Comparison of ENCODE assay signal across 14 mouse cellular contexts in the genomic region with DNA sequence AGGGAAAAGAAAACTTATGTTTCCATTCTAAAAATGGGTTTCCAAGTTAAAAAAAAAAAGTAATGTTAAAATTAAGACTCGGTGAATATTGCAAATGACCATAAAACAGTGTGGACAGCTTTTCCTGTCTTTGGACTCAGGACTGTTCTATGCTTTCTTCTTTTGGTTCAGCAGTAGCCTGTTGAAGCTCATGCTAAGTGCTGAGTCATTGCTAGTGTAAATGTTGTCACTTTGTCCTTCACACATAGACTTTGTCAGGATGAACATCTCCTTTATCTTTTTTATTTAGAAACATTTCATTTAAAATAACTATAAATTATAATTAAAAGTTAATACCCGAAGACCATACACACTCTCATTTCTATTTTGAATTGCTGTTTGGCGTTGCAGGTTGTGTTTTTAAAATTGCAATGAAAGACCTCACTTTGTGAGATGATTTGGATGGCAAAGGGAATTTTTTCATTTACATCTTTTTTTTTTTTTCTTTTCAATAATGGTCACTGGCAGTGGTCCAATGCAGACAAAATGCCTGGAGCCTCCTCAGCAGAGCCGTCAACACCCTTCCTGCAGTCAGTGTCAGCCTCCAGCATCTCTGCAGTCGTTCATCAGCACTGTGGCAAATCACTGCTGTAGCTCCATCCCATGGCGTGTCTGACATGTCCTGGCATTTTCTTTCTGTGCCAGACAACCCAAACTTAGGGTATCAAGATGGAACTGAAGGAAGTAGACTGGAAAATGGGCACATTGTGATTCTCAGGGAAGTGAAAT.
DNase-seq lines count a peak whose midpoint lies in the region; ATAC-seq and TF ChIP-seq lines count a peak whose summit lies in the region.
"Had no signal": no experiment of that assay in that cellular context is flagged by ENCODE, and none has a peak within 500 bp of the region (broad histone marks: within the 10 kb centered on the region; RNA-seq: fewer than 3 reads in every experiment).

No protein-coding gene starts in this region.

- H3K27me3 ChIP-seq in hindbrain, embryonic 14.5 days (ENCODE audit: control insufficient read depth, insufficient read depth, low read length) = no peaks in the 10 kb centered on the region
- no peaks in the 10 kb centered on the region for H3K27me3 ChIP-seq in hindbrain, embryonic 11.5 days (ENCODE audit: control insufficient read depth, insufficient read depth, low read length)
- no peaks in the 10 kb centered on the region for H3K27me3 ChIP-seq in liver, adult 2 months (ENCODE audit: control insufficient read depth, insufficient read depth, low read length)
- H3K27me3 ChIP-seq: limb, embryonic 15.5 days had no signal

- no peaks in the 10 kb centered on the region for H3K9me3 ChIP-seq in hindbrain, embryonic 14.5 days (ENCODE audit: control insufficient read depth, low read length)
- H3K9me3 ChIP-seq in hindbrain, embryonic 11.5 days (ENCODE audit: control insufficient read depth, low read length) = no peaks in the 10 kb centered on the region
- H3K9me3 ChIP-seq in ES-E14 (ENCODE audit: control insufficient read depth, insufficient read depth, low read depth, low read length) = no peaks in the 10 kb centered on the region
- H3K9me3 ChIP-seq: forebrain, embryonic 12.5 days; limb, embryonic 15.5 days had no signal

- no peak overlapping the region for H3K4me3 ChIP-seq in hindbrain, embryonic 14.5 days (replicated peaks; ENCODE audit: low read length)
- no peak overlapping the region for H3K4me3 ChIP-seq in hindbrain, embryonic 11.5 days (ENCODE audit: low read depth, low read length)
- no peak overlapping the region for H3K4me3 ChIP-seq in ES-E14 (ENCODE audit: insufficient read depth in 1 of 2, low read depth in 1 of 2, low read length in 2 of 2, poor library complexity in 1 of 2, severe bottlenecking in 1 of 2)
- no peak overlapping the region for H3K4me3 ChIP-seq in liver, adult 2 months (ENCODE audit: insufficient read depth, low read depth, low read length)
- H3K4me3 ChIP-seq: forebrain, embryonic 12.5 days; limb, embryonic 15.5 days had no signal

- H3K4me2 ChIP-seq in hindbrain, embryonic 14.5 days (replicated peaks) = no peak overlapping the region
- H3K4me2 ChIP-seq in hindbrain, embryonic 11.5 days (replicated peaks; ENCODE audit: low read depth, low read length) = no peak overlapping the region
- H3K4me2 ChIP-seq: forebrain, embryonic 12.5 days; heart, embryonic 11.5 days; limb, embryonic 15.5 days; midbrain, embryonic 11.5 days had no signal

- peaks cover 36% of the 10 kb centered on the region for H3K4me1 ChIP-seq in hindbrain, embryonic 14.5 days (replicated peaks; ENCODE audit: control insufficient read depth, insufficient read depth, low read length)
- H3K4me1 ChIP-seq in hindbrain, embryonic 11.5 days (replicated peaks; ENCODE audit: control insufficient read depth, insufficient read depth, low read length) = 0 out of 2 replicates have a peak, but pooled peaks cover 2% of the 10 kb centered on the region
- peaks cover 2% of the 10 kb centered on the region in 2 experiments; a peak in 1 of 4 replicates for H3K4me1 ChIP-seq in ES-E14 (ENCODE audit: control insufficient read depth in 2 of 2, insufficient read depth in 2 of 2, low read length in 2 of 2, poor library complexity in 1 of 2)
- peaks cover 22% of the 10 kb centered on the region for H3K4me1 ChIP-seq in liver, adult 2 months (ENCODE audit: control insufficient read depth, insufficient read depth, low read length)

- H3K27ac ChIP-seq in hindbrain, embryonic 14.5 days = peak overlapping the region; percentile 26; the same call in 1 of the 2 replicates
- H3K27ac ChIP-seq in hindbrain, embryonic 11.5 days (ENCODE audit: low read depth, low read length) = no peak overlapping the region
- H3K27ac ChIP-seq in ES-E14 (ENCODE audit: insufficient read depth, low read depth, low read length, poor library complexity, severe bottlenecking) = no peak overlapping the region
- peak overlapping the region; percentile 0; the same call in 1 of the 2 replicates for H3K27ac ChIP-seq in liver, adult 2 months (replicated peaks; ENCODE audit: insufficient read depth, low read depth, low read length)
- H3K27ac ChIP-seq: forebrain, embryonic 12.5 days; limb, embryonic 15.5 days; stomach, postnatal 0 days had no signal

- ATAC-seq in hindbrain, embryonic 14.5 days (ENCODE audit: low FRiP score) = no peak
- no peak for ATAC-seq in hindbrain, embryonic 11.5 days (ENCODE audit: low FRiP score)
- ATAC-seq: intestine, embryonic 16.5 days had no signal

- TF ChIP-seq CTCF in liver, adult 2 months (IDR thresholded peaks at IDR 0.05; ENCODE audit: low read depth, low read length) = no peak

- peaks cover 30% of the 10 kb centered on the region; the same call in 1 of the 2 replicates for H3K79me2 ChIP-seq in liver, adult 2 months (ENCODE audit: control insufficient read depth, insufficient read depth, low read length)

- no peaks in the 10 kb centered on the region for H3K36me3 ChIP-seq in hindbrain, embryonic 14.5 days (replicated peaks; ENCODE audit: control insufficient read depth, insufficient read depth)
- no peaks in the 10 kb centered on the region for H3K36me3 ChIP-seq in hindbrain, embryonic 11.5 days (ENCODE audit: control insufficient read depth, insufficient read depth, low read length)
- H3K36me3 ChIP-seq in ES-E14 (ENCODE audit: control insufficient read depth, insufficient read depth, low read length, poor library complexity, severe bottlenecking) = no peaks in the 10 kb centered on the region
- peaks cover 6% of the 10 kb centered on the region; the same call in 1 of the 2 replicates for H3K36me3 ChIP-seq in liver, adult 2 months (ENCODE audit: control insufficient read depth, insufficient read depth, low read length)
- H3K36me3 ChIP-seq: forebrain, embryonic 12.5 days; limb, embryonic 15.5 days had no signal

- in situ Hi-C loops in ES-E14 (cut with MboI; ENCODE audit: low sequenced_read_pairs in 2 of 2, unreplicated experiment in 2 of 2) = no loop called here

- no peak overlapping the region for H3K9ac ChIP-seq in hindbrain, embryonic 14.5 days
- H3K9ac ChIP-seq in hindbrain, embryonic 11.5 days (ENCODE audit: low read depth, low read length) = no peak overlapping the region
- no peak overlapping the region for H3K9ac ChIP-seq in ES-E14 (ENCODE audit: insufficient read depth, low read depth, low read length, poor library complexity, severe bottlenecking)
- H3K9ac ChIP-seq in liver, adult 2 months (ENCODE audit: low read depth, low read length) = no peak overlapping the region
- H3K9ac ChIP-seq: forebrain, embryonic 12.5 days; limb, embryonic 15.5 days had no signal

- no peak for DNase-seq in hindbrain, embryonic 14.5 days (ENCODE audit: low spot score)
- DNase-seq in hindbrain, embryonic 11.5 days (ENCODE audit: low spot score) = no peak
- peak; percentile 70 for DNase-seq in 3T3-L1 (ENCODE audit: low read depth, low spot score)
- DNase-seq in ES-E14 (ENCODE audit: low read depth, low spot score) = no peak
- peak; percentile 55 for DNase-seq in liver, adult 2 months (ENCODE audit: extremely low read depth, low read depth, low spot score)
- no peak for DNase-seq in thymus, postnatal 14 days
- DNase-seq in right cerebral cortex, adult 2 months (ENCODE audit: low spot score in 2 of 2) = no peak
- DNase-seq: adrenal gland, adult 2 months had no signal

- no peak for TF ChIP-seq POLR2A in liver, adult 2 months (IDR thresholded peaks at IDR 0.05; ENCODE audit: extremely low read depth, insufficient read depth, low read length)

- WGBS in hindbrain, embryonic 14.5 days = 51% methylated on average over 6 of the region's 6 CpGs
- WGBS in hindbrain, embryonic 11.5 days = 68% methylated on average over 6 of the region's 6 CpGs
- 56% methylated on average over 6 of the region's 6 CpGs for WGBS in liver, adult 2 months

TF ChIP-seq in ES-E14, 5 proteins besides CTCF, POLR2A, EP300 and RAD21:
- TF ChIP-seq MAFK (IDR thresholded peaks at IDR 0.05; ENCODE audit: insufficient read depth, low read depth, low read length) (peak; percentile 50; the same call in 1 of the 2 replicates), HCFC1 (IDR thresholded peaks at IDR 0.05; ENCODE audit: borderline replicate concordance, insufficient read depth, low read length) (no peak), CHD2 (IDR thresholded peaks at IDR 0.05; ENCODE audit: low read depth, low read length) (no peak), ZNF384 (IDR thresholded peaks at IDR 0.05; ENCODE audit: low read depth, low read length) (no peak)

Comparison
In these comparisons a context has a peak if more than half of its experiments do, and no peak if none do; other contexts are left out.
1. H3K27ac ChIP-seq: peak in hindbrain, embryonic 14.5 days (single experiment) and liver, adult 2 months (single experiment); none in hindbrain, embryonic 11.5 days (single experiment) and ES-E14 (single experiment).
2. DNase-seq: peak in 3T3-L1 (single experiment) and liver, adult 2 months (single experiment); none in hindbrain, embryonic 14.5 days (single experiment), hindbrain, embryonic 11.5 days (single experiment), ES-E14 (single experiment), thymus, postnatal 14 days (single experiment) and right cerebral cortex, adult 2 months (0 of 2).